Mouse (Mus musculus): ENCODE results near the gene Sestd1. TPM values are rescaled to one million over a fixed set of nuclear protein-coding genes. Genes with fewer than 3 reads are reported as not detected.
A peak's percentile ranks its signal among the peaks of the same experiment; 100 is the strongest.

Gene Sestd1
- 14.4 and 22.2 TPM in 2 replicates for total RNA-seq (2017)

GRCm38 (mm10) chr2:77280512-77281409 is at the start of gene Sestd1:
Sestd1 (minus strand) TSS chr2:77280592.
- ATAC-seq (replicated peaks; ENCODE audit: low read depth, poor library complexity, severe bottlenecking): peak; percentile 78

GRCm38 (mm10) chr2:77327246-77327645 is 46.9 kb upstream of the Sestd1 start:
- ATAC-seq (replicated peaks; ENCODE audit: low read depth, poor library complexity, severe bottlenecking): no peak

- ATAC-seq (replicated peaks; ENCODE audit: low read depth, poor library complexity, severe bottlenecking): no peak
Observed at GRCm38 (mm10) chr2:77323739-77324138, 43.3 kb upstream of the Sestd1 start.

- no peak for ATAC-seq (replicated peaks; ENCODE audit: low read depth, poor library complexity, severe bottlenecking)
Observed at GRCm38 (mm10) chr2:77323156-77323555, 42.8 kb upstream of the Sestd1 start.

- ATAC-seq (replicated peaks; ENCODE audit: low read depth, poor library complexity, severe bottlenecking): no peak
Observed at GRCm38 (mm10) chr2:77319196-77319595, 38.8 kb upstream of the Sestd1 start.

- no peak for ATAC-seq (replicated peaks; ENCODE audit: low read depth, poor library complexity, severe bottlenecking)
Observed at GRCm38 (mm10) chr2:77316961-77317360, 36.6 kb upstream of the Sestd1 start.

GRCm38 (mm10) chr2:77313846-77314245 is 33.5 kb upstream of the Sestd1 start:
- no peak for ATAC-seq (replicated peaks; ENCODE audit: low read depth, poor library complexity, severe bottlenecking)

- no peak for ATAC-seq (replicated peaks; ENCODE audit: low read depth, poor library complexity, severe bottlenecking)
Observed at GRCm38 (mm10) chr2:77312616-77313015, 32.2 kb upstream of the Sestd1 start.

- ATAC-seq (replicated peaks; ENCODE audit: low read depth, poor library complexity, severe bottlenecking): peak; percentile 91
Observed at GRCm38 (mm10) chr2:77309313-77309712, 28.9 kb upstream of the Sestd1 start.

- ATAC-seq (replicated peaks; ENCODE audit: low read depth, poor library complexity, severe bottlenecking): peak; percentile 46; the same call in 1 of the 2 replicates
Observed at GRCm38 (mm10) chr2:77304494-77304893, 24.1 kb upstream of the Sestd1 start.

- ATAC-seq (replicated peaks; ENCODE audit: low read depth, poor library complexity, severe bottlenecking): no peak
Observed at GRCm38 (mm10) chr2:77303716-77304115, 23.3 kb upstream of the Sestd1 start.

GRCm38 (mm10) chr2:77302655-77303348 is 22.4 kb upstream of the Sestd1 start:
- ATAC-seq (replicated peaks; ENCODE audit: low read depth, poor library complexity, severe bottlenecking): no peak

- ATAC-seq (replicated peaks; ENCODE audit: low read depth, poor library complexity, severe bottlenecking): no peak
Observed at GRCm38 (mm10) chr2:77301687-77302389, 21.4 kb upstream of the Sestd1 start.

GRCm38 (mm10) chr2:77289701-77290100 is 9.3 kb upstream of the Sestd1 start:
- ATAC-seq (replicated peaks; ENCODE audit: low read depth, poor library complexity, severe bottlenecking): no peak

- peak; percentile 56; the same call in 1 of the 2 replicates for ATAC-seq (replicated peaks; ENCODE audit: low read depth, poor library complexity, severe bottlenecking)
Observed at GRCm38 (mm10) chr2:77286755-77287154, 6.4 kb upstream of the Sestd1 start.

- no peak for ATAC-seq (replicated peaks; ENCODE audit: low read depth, poor library complexity, severe bottlenecking)
Observed at GRCm38 (mm10) chr2:77284281-77284899, 4.0 kb upstream of the Sestd1 start.

GRCm38 (mm10) chr2:77279861-77280511 is 406 bp downstream of the Sestd1 start:
- ATAC-seq (replicated peaks; ENCODE audit: low read depth, poor library complexity, severe bottlenecking): no peak

- ATAC-seq (replicated peaks; ENCODE audit: low read depth, poor library complexity, severe bottlenecking): no peak
Observed at GRCm38 (mm10) chr2:77277272-77277671, 3.1 kb downstream of the Sestd1 start.

GRCm38 (mm10) chr2:77275851-77276250 is 4.5 kb downstream of the Sestd1 start:
- no peak for ATAC-seq (replicated peaks; ENCODE audit: low read depth, poor library complexity, severe bottlenecking)
